Mouse (Mus musculus) forebrain, embryonic 16.5 days (tissue): Measurements from ENCODE around the gene Nhp2. TPM values are rescaled to one million over a fixed set of nuclear protein-coding genes. Genes with fewer than 3 reads are reported as not detected.
"Not testable (repeated sequence)": the region's sequence is repeated elsewhere in the genome, so short reads cannot be mapped to it uniquely, and the experiment has no call there.

Experiments
- ATAC-seq: fragments of 200-750 bp; cut with Nextera tagmentation; 2 replicates; pipeline ENCODE4 v1.8.0; 2017; ENCODE audit warnings: mild to moderate bottlenecking, moderate library complexity
- H3K27ac ChIP-seq: fragments of 300-500 bp; sonication (generic); 2 replicates; pipeline ENCODE4 v1.5.1; 2014; ENCODE audit warnings: low read length, control low read depth
- H3K27me3 ChIP-seq: fragments of 300-500 bp; sonication (generic); replicated peaks from 2 replicates; pipeline ENCODE4 v1.6.1; 2014; ENCODE audit warnings: low read length; ENCODE audit not compliant: control insufficient read depth, insufficient read depth
- H3K36me3 ChIP-seq: fragments of 300-500 bp; sonication (generic); 2 replicates; pipeline ENCODE4 v1.6.1; 2014; ENCODE audit not compliant: control insufficient read depth, insufficient read depth
- H3K4me1 ChIP-seq: fragments of 300-500 bp; sonication (generic); replicated peaks from 2 replicates; pipeline ENCODE4 v1.6.1; 2014; ENCODE audit warnings: low read length; ENCODE audit not compliant: control insufficient read depth, insufficient read depth
- H3K4me2 ChIP-seq: fragments of 300-500 bp; sonication (generic); 2 replicates; pipeline ENCODE4 v1.6.1; 2014; ENCODE audit warnings: mild to moderate bottlenecking, low read length, control low read depth
- H3K4me3 ChIP-seq: fragments of 300-500 bp; sonication (generic); replicated peaks from 2 replicates; pipeline ENCODE4 v1.5.1; 2014; ENCODE audit warnings: mild to moderate bottlenecking, low read length, control low read depth
- H3K9ac ChIP-seq: fragments of 300-500 bp; sonication (generic); replicated peaks from 2 replicates; pipeline ENCODE4 v1.6.1; 2014; ENCODE audit warnings: low read depth, low read length, control low read depth
- H3K9me3 ChIP-seq: fragments of 300-500 bp; sonication (generic); 2 replicates; pipeline ENCODE4 v1.6.1; 2016; ENCODE audit warnings: low read length; ENCODE audit not compliant: control insufficient read depth
- WGBS: fragments of 180-500 bp; shearing (Covaris S2); extraction: QIAGEN DNeasy Blood & Tissue Kit; methylation state at CpG from one replicate; pipeline ENCODE4 v1.1.7; 2014; 5-methylcytosine and 5-hydroxymethylcytosine counted together
- polyA plus RNA-seq: library from polyadenylated mRNA; unstranded; fragments of >200 nt; fragmentation: Nextera tagmentation; extraction: Ambion mirVana; gene quantifications from 2 replicates; pipeline ENCODE4 v1.2.1, GENCODE M21; 2015

The Nhp2 gene
- polyA plus RNA-seq, 1 experiment from 2014 or later: 97.9 TPM

DNA sequence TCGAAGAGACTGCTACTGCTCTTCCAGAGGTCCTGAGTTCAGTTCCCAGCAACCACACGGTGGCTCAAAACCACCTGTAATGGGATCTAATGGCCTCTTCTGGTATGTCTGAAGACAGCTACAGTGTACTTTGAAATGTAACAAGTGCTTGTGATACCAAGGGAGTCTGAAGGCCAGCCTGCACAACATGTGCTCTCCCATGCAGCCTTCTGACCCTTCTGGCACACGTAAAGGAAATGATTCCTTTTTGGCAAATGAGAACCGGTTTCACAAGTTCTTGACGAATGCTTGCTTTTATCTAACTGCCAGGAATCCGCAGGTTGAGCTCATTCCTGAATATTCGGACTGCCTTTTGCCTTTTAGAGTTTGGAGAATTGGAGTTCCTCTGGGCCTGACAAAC lies 4.4 kb upstream of the Nhp2 start:
- H3K36me3 ChIP-seq: no peaks in the 10 kb centered on the region
- H3K27me3 ChIP-seq: no peaks in the 10 kb centered on the region
- 50% methylated on average over 7 of the region's 7 CpGs for WGBS
- H3K4me1 ChIP-seq: peaks cover 12% of the 10 kb centered on the region
- peak overlapping the region; percentile 31; the same call in 1 of the 2 replicates for H3K4me3 ChIP-seq
- no peaks in the 10 kb centered on the region for H3K9me3 ChIP-seq
- H3K4me2 ChIP-seq: peak overlapping the region; percentile 50
- H3K27ac ChIP-seq: no peak overlapping the region
- H3K9ac ChIP-seq: no peak overlapping the region; the same call in 1 of the 2 replicates
- ATAC-seq: no peak

- Histone ChIP-seq H3K9me3 (no peaks in the 10 kb centered on the region), H3K27me3 (no peaks in the 10 kb centered on the region), H3K36me3 (no peaks in the 10 kb centered on the region), H3K4me3 (peak overlapping the region; percentile 31), H3K9ac (peak overlapping the region; percentile 52), H3K27ac (no peak overlapping the region), H3K4me1 (peaks cover 17% of the 10 kb centered on the region), H3K4me2 (peak overlapping the region; percentile 50)
- ATAC-seq: peak; percentile 21; the same call in 1 of the 2 replicates
- WGBS: 2% methylated on average over 14 of the region's 14 CpGs
These were observed 3.9 kb upstream of the Nhp2 start for GRCm38 (mm10) chr11:51615601-51616000.

- ATAC-seq, H3K9ac ChIP-seq, H3K9me3 ChIP-seq, H3K36me3 ChIP-seq, H3K4me2 ChIP-seq, H3K27me3 ChIP-seq, H3K27ac ChIP-seq, H3K4me3 ChIP-seq: not testable (repeated sequence)
- peaks cover 22% of the 10 kb centered on the region for H3K4me1 ChIP-seq
- 91% methylated on average over 7 of the region's 7 CpGs for WGBS
These were observed 3.4 kb upstream of the Nhp2 start for GRCm38 (mm10) chr11:51616113-51616512.

DNA sequence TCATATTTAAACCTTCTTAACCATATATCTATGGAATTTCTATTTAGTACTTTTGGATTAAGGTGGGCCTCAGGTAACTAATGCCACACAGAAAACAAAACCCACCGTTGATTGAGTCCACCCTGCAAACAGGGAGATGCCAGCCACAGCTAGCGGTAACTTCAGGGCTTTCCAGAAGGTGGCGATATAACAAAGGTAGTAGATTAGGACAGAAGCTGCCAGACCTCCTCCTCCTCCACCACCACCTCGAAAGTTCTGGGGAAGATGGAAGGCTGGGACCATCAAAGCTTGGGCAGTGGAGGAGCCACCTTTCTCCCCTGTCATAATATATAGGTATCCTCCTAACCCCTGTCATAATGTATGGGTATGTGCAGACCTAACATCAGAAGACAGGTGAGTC lies 1.8 kb upstream of the Nhp2 start:
- no peaks in the 10 kb centered on the region for H3K27me3 ChIP-seq
- ATAC-seq: no peak
- peaks cover 3% of the 10 kb centered on the region for H3K36me3 ChIP-seq
- H3K4me3 ChIP-seq: no peak overlapping the region
- no peak overlapping the region for H3K9ac ChIP-seq
- no peak overlapping the region for H3K4me2 ChIP-seq
- 4% methylated on average over 4 of the region's 4 CpGs for WGBS
- no peak overlapping the region for H3K27ac ChIP-seq
- peaks cover 22% of the 10 kb centered on the region for H3K4me1 ChIP-seq
- no peaks in the 10 kb centered on the region for H3K9me3 ChIP-seq

DNA sequence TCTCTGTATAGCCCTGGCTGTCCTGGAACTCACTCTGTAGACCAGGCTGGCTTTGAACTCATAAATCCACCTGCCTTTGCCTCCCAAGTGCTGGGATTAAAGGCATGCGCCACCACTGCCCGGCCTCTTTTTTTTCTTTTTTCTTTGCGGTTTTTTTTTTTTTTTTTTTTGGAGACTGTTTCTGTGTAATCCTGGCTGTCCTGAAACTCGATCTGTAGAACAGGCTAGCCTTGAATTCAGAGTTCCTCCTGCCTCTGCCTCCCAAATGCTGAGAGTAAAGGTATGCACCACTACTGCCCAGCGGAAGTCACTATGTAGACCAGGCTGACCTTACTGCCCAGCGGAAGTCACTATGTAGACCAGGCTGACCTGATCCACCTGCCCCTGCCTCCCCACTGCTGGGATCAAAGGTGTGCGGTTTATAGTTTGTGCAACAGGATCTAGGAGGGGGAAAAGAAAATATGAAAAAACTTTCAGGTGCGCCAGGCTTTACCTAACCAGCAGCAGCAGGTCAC lies 584 bp upstream of the Nhp2 start:
- H3K4me3 ChIP-seq: peak overlapping the region; percentile 61
- H3K9ac ChIP-seq: no peak overlapping the region
- H3K27ac ChIP-seq: no peak overlapping the region
- WGBS: 62% methylated on average over 7 of the region's 8 CpGs
- no peaks in the 10 kb centered on the region for H3K9me3 ChIP-seq
- ATAC-seq: no peak
- peaks cover 15% of the 10 kb centered on the region for H3K36me3 ChIP-seq
- peak overlapping the region; percentile 65 for H3K4me2 ChIP-seq
- no peaks in the 10 kb centered on the region for H3K27me3 ChIP-seq
- H3K4me1 ChIP-seq: peaks cover 22% of the 10 kb centered on the region

DNA sequence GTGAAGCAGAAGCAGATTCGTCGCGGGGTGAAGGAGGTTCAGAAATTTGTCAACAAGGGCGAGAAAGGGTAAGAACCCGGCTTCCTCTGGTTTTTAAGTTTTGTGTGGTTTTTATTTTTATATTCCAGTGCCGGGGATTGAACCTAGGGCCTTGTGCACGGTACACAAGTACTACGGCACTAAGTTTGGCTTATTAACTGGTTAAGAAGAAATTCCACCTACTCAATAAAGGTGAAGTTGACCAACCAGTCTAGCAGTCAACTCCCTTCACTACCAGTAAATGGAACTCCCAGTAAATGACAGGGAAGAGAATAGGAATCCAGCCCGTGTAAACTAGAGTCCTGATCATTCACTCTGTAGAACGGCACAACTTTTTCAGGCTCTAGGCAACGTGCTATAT lies 549 bp downstream of the Nhp2 start:
- peaks cover 22% of the 10 kb centered on the region for H3K4me1 ChIP-seq
- no peak overlapping the region for H3K27ac ChIP-seq
- peak overlapping the region; percentile 61 for H3K4me3 ChIP-seq
- peaks cover 24% of the 10 kb centered on the region for H3K36me3 ChIP-seq
- ATAC-seq: no peak
- peak overlapping the region; percentile 65 for H3K4me2 ChIP-seq
- peak overlapping the region; percentile 54 for H3K9ac ChIP-seq
- WGBS: 1% methylated on average over 11 of the region's 11 CpGs
- no peaks in the 10 kb centered on the region for H3K27me3 ChIP-seq
- H3K9me3 ChIP-seq: no peaks in the 10 kb centered on the region

- 93% methylated on average over 2 of the region's 2 CpGs for WGBS
- Histone ChIP-seq H3K4me3 (no peak overlapping the region), H3K4me2 (no peak overlapping the region), H3K9me3 (no peaks in the 10 kb centered on the region), H3K4me1 (peaks cover 15% of the 10 kb centered on the region), H3K36me3 (peaks cover 35% of the 10 kb centered on the region), H3K9ac (no peak overlapping the region), H3K27ac (no peak overlapping the region), H3K27me3 (no peaks in the 10 kb centered on the region)
- ATAC-seq: no peak
These were observed 2.2 kb downstream of the Nhp2 start for GRCm38 (mm10) chr11:51621776-51622175.

- no peak for ATAC-seq
- Histone ChIP-seq H3K36me3 (peaks cover 39% of the 10 kb centered on the region), H3K9ac (no peak overlapping the region), H3K4me1 (peaks cover 15% of the 10 kb centered on the region), H3K27me3 (no peaks in the 10 kb centered on the region), H3K4me2 (no peak overlapping the region), H3K4me3 (no peak overlapping the region), H3K9me3 (no peaks in the 10 kb centered on the region), H3K27ac (no peak overlapping the region)
- WGBS: 89% methylated on average over 7 of the region's 7 CpGs
These were observed 3.5 kb downstream of the Nhp2 start for GRCm38 (mm10) chr11:51622971-51623491.

DNA sequence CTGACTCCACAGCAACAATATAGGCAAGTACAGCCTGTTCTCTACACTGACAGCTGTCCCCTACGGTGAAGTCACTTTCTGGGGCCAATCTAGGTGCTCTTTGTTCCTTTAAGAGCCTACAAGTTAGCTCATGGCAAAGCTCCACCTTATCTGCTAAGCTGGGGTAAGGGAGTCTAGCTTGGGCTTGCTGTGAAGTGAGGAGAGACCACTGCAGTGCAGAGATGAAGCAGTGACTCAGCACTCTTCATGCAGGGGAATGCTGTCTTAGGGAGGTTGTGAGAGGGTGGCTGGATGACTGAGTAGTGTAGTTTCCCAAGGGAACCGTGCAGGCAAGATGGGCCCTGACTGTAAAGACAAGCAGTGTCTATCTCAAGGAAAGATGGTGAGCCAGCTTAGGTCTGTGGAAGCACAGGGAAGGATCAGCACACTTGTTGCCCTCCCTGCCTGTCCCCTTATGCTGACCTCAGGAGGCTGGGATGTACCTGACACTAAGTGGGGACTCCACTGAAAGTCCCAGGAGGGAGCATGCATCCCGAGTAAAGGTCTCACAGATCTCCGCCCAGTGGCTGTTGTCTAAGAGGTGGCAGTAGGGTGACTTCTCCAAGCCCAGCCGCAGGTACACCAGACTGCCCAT lies 5.8 kb downstream of the Nhp2 start:
- H3K27me3 ChIP-seq: no peaks in the 10 kb centered on the region
- WGBS: 86% methylated on average over 5 of the region's 5 CpGs

More for the DNA sequence above, 5.8 kb downstream of the Nhp2 start:
- Histone ChIP-seq H3K4me1 (peaks cover 8% of the 10 kb centered on the region), H3K4me3 (no peak overlapping the region), H3K4me2 (no peak overlapping the region), H3K9ac (no peak overlapping the region), H3K9me3 (no peaks in the 10 kb centered on the region), H3K36me3 (peaks cover 44% of the 10 kb centered on the region), H3K27ac (no peak overlapping the region)
- no peak for ATAC-seq
